Mouse (Mus musculus): ENCODE data around the gene Pdcd6.

Pdcd6 gene

GRCm38 (mm10) chr13:74317170-74317849 is at the start of gene Pdcd6:
Gene Pdcd6 (minus strand): TSS chr13:74317580.
- peaks cover 2% of the 10 kb centered on the region; the same call in 1 of the 2 replicates for H3K36me3 ChIP-seq (ENCODE audit: control insufficient read depth, insufficient read depth, low read length, poor library complexity, severe bottlenecking)
- H3K27me3 ChIP-seq (ENCODE audit: control insufficient read depth, insufficient read depth, low read length, poor library complexity, severe bottlenecking), result no peaks in the 10 kb centered on the region
- DNase-seq (ENCODE audit: low read depth, low spot score), result peak; percentile 93

- Histone ChIP-seq H3K36me3 (ENCODE audit: control insufficient read depth, insufficient read depth, low read length, poor library complexity, severe bottlenecking) (no peaks in the 10 kb centered on the region), H3K27me3 (ENCODE audit: control insufficient read depth, insufficient read depth, low read length, poor library complexity, severe bottlenecking) (no peaks in the 10 kb centered on the region)
- DNase-seq (ENCODE audit: low read depth, low spot score), result no peak
Observed at GRCm38 (mm10) chr13:74363859-74364235, 46.5 kb upstream of the Pdcd6 start, which contains the start of gene Lrrc14b. Gene Lrrc14b (minus strand): TSS chr13:74364005.

- DNase-seq (ENCODE audit: low read depth, low spot score), result no peak
- Histone ChIP-seq H3K36me3 (ENCODE audit: control insufficient read depth, insufficient read depth, low read length, poor library complexity, severe bottlenecking) (peaks cover 3% of the 10 kb centered on the region; the same call in 1 of the 2 replicates), H3K27me3 (ENCODE audit: control insufficient read depth, insufficient read depth, low read length, poor library complexity, severe bottlenecking) (no peaks in the 10 kb centered on the region)
Observed at GRCm38 (mm10) chr13:74363176-74363858, 45.9 kb upstream of the Pdcd6 start.

GRCm38 (mm10) chr13:74362218-74362617 is 44.8 kb upstream of the Pdcd6 start:
- peak; percentile 38 for DNase-seq (ENCODE audit: low read depth, low spot score)
- Histone ChIP-seq H3K27me3 (ENCODE audit: control insufficient read depth, insufficient read depth, low read length, poor library complexity, severe bottlenecking) (no peaks in the 10 kb centered on the region), H3K36me3 (ENCODE audit: control insufficient read depth, insufficient read depth, low read length, poor library complexity, severe bottlenecking) (peaks cover 3% of the 10 kb centered on the region; the same call in 1 of the 2 replicates)

GRCm38 (mm10) chr13:74356491-74356890 is 39.1 kb upstream of the Pdcd6 start:
- DNase-seq (ENCODE audit: low read depth, low spot score), result no peak
- peaks cover 11% of the 10 kb centered on the region for H3K36me3 ChIP-seq (ENCODE audit: control insufficient read depth, insufficient read depth, low read length, poor library complexity, severe bottlenecking)
- H3K27me3 ChIP-seq (ENCODE audit: control insufficient read depth, insufficient read depth, low read length, poor library complexity, severe bottlenecking), result no peaks in the 10 kb centered on the region

- H3K36me3 ChIP-seq (ENCODE audit: control insufficient read depth, insufficient read depth, low read length, poor library complexity, severe bottlenecking), result no peaks in the 10 kb centered on the region; the same call in 1 of the 2 replicates
- DNase-seq (ENCODE audit: low read depth, low spot score), result no peak
- H3K27me3 ChIP-seq (ENCODE audit: control insufficient read depth, insufficient read depth, low read length, poor library complexity, severe bottlenecking), result no peaks in the 10 kb centered on the region
Observed at GRCm38 (mm10) chr13:74350435-74350906, 33.1 kb upstream of the Pdcd6 start.

GRCm38 (mm10) chr13:74349566-74350434 is 32.4 kb upstream of the Pdcd6 start, which contains the start of the genes Sdha and Ccdc127:
Gene Sdha (minus strand): TSS chr13:74350280.
Gene Ccdc127 (plus strand): TSS chr13:74350309.
- DNase-seq (ENCODE audit: low read depth, low spot score), result peak; percentile 99
- no peaks in the 10 kb centered on the region for H3K27me3 ChIP-seq (ENCODE audit: control insufficient read depth, insufficient read depth, low read length, poor library complexity, severe bottlenecking)
- no peaks in the 10 kb centered on the region for H3K36me3 ChIP-seq (ENCODE audit: control insufficient read depth, insufficient read depth, low read length, poor library complexity, severe bottlenecking)

GRCm38 (mm10) chr13:74341036-74341435 is 23.7 kb upstream of the Pdcd6 start:
- Histone ChIP-seq H3K27me3 (ENCODE audit: control insufficient read depth, insufficient read depth, low read length, poor library complexity, severe bottlenecking) (no peaks in the 10 kb centered on the region), H3K36me3 (ENCODE audit: control insufficient read depth, insufficient read depth, low read length, poor library complexity, severe bottlenecking) (peaks cover 18% of the 10 kb centered on the region)
- DNase-seq (ENCODE audit: low read depth, low spot score), result peak; percentile 80

GRCm38 (mm10) chr13:74329321-74329720 is 11.9 kb upstream of the Pdcd6 start:
- Histone ChIP-seq H3K27me3 (ENCODE audit: control insufficient read depth, insufficient read depth, low read length, poor library complexity, severe bottlenecking) (no peaks in the 10 kb centered on the region), H3K36me3 (ENCODE audit: control insufficient read depth, insufficient read depth, low read length, poor library complexity, severe bottlenecking) (peaks cover 31% of the 10 kb centered on the region)
- DNase-seq (ENCODE audit: low read depth, low spot score), result no peak

- Histone ChIP-seq H3K27me3 (ENCODE audit: control insufficient read depth, insufficient read depth, low read length, poor library complexity, severe bottlenecking) (no peaks in the 10 kb centered on the region), H3K36me3 (ENCODE audit: control insufficient read depth, insufficient read depth, low read length, poor library complexity, severe bottlenecking) (peaks cover 2% of the 10 kb centered on the region; the same call in 1 of the 2 replicates)
- DNase-seq (ENCODE audit: low read depth, low spot score), result no peak
Observed at GRCm38 (mm10) chr13:74316789-74317169, 601 bp downstream of the Pdcd6 start.

- H3K36me3 ChIP-seq (ENCODE audit: control insufficient read depth, insufficient read depth, low read length, poor library complexity, severe bottlenecking), result peaks cover 2% of the 10 kb centered on the region; the same call in 1 of the 2 replicates
- H3K27me3 ChIP-seq (ENCODE audit: control insufficient read depth, insufficient read depth, low read length, poor library complexity, severe bottlenecking), result no peaks in the 10 kb centered on the region
- DNase-seq (ENCODE audit: low read depth, low spot score), result no peak
Observed at GRCm38 (mm10) chr13:74316386-74316785, 994 bp downstream of the Pdcd6 start.

GRCm38 (mm10) chr13:74314616-74315015 is 2.8 kb downstream of the Pdcd6 start:
- Histone ChIP-seq H3K27me3 (ENCODE audit: control insufficient read depth, insufficient read depth, low read length, poor library complexity, severe bottlenecking) (no peaks in the 10 kb centered on the region), H3K36me3 (ENCODE audit: control insufficient read depth, insufficient read depth, low read length, poor library complexity, severe bottlenecking) (0 out of 2 replicates have a peak, but pooled peaks cover 2% of the 10 kb centered on the region)
- no peak for DNase-seq (ENCODE audit: low read depth, low spot score)

- Histone ChIP-seq H3K27me3 (ENCODE audit: control insufficient read depth, insufficient read depth, low read length, poor library complexity, severe bottlenecking) (no peaks in the 10 kb centered on the region), H3K36me3 (ENCODE audit: control insufficient read depth, insufficient read depth, low read length, poor library complexity, severe bottlenecking) (peaks cover 1% of the 10 kb centered on the region; the same call in 1 of the 2 replicates)
- DNase-seq (ENCODE audit: low read depth, low spot score), result no peak
Observed at GRCm38 (mm10) chr13:74305780-74306179, 11.6 kb downstream of the Pdcd6 start.

GRCm38 (mm10) chr13:74305380-74305779 is 12.0 kb downstream of the Pdcd6 start:
- Histone ChIP-seq H3K27me3 (ENCODE audit: control insufficient read depth, insufficient read depth, low read length, poor library complexity, severe bottlenecking) (no peaks in the 10 kb centered on the region), H3K36me3 (ENCODE audit: control insufficient read depth, insufficient read depth, low read length, poor library complexity, severe bottlenecking) (peaks cover 1% of the 10 kb centered on the region; the same call in 1 of the 2 replicates)
- DNase-seq (ENCODE audit: low read depth, low spot score), result no peak
